Mouse (Mus musculus) heart, postnatal 0 days (tissue): ENCODE results near the gene 1700016C15Rik. TPM values are rescaled to one million over a fixed set of nuclear protein-coding genes. Genes with fewer than 3 reads are reported as not detected.

ENCODE experiments used
- ATAC-seq: fragments of 200-750 bp; cut with Nextera tagmentation; 2 replicates; pipeline ENCODE4 v1.8.0; 2017; ENCODE audit warnings: low read depth, moderate number of reproducible peaks, moderate library complexity; ENCODE audit not compliant: insufficient read depth
- DNase-seq: peaks from one replicate; pipeline ENCODE4 v3.0.0-alpha.2; 2016; ENCODE audit warnings: low spot score
- H3K27ac ChIP-seq: fragments of 300-500 bp; sonication (generic); 2 replicates; pipeline ENCODE4 v1.5.1; 2014; ENCODE audit warnings: low read depth, mild to moderate bottlenecking
- H3K27me3 ChIP-seq: fragments of 300-500 bp; sonication (generic); 2 replicates; pipeline ENCODE4 v1.6.1; 2014; ENCODE audit warnings: low read length, mixed read lengths; ENCODE audit not compliant: control insufficient read depth, insufficient read depth
- H3K36me3 ChIP-seq: fragments of 300-500 bp; sonication (generic); replicated peaks from 2 replicates; pipeline ENCODE4 v1.6.1; 2014; ENCODE audit warnings: low read length, mixed read lengths; ENCODE audit not compliant: control insufficient read depth, insufficient read depth
- H3K4me1 ChIP-seq: fragments of 300-500 bp; sonication (generic); 2 replicates; pipeline ENCODE4 v1.6.1; 2014; ENCODE audit warnings: antibody characterized with exemption; ENCODE audit not compliant: control insufficient read depth, insufficient read depth
- H3K4me2 ChIP-seq: fragments of 300-500 bp; sonication (generic); 2 replicates; pipeline ENCODE4 v1.6.1; 2014; ENCODE audit warnings: low read depth, mild to moderate bottlenecking, low read length, moderate library complexity
- H3K4me3 ChIP-seq: fragments of 300-500 bp; sonication (generic); 2 replicates; pipeline ENCODE4 v1.5.1; 2014; ENCODE audit warnings: low read depth, low read length
- H3K9ac ChIP-seq: fragments of 300-500 bp; sonication (generic); replicated peaks from 2 replicates; pipeline ENCODE4 v1.6.1; 2014; ENCODE audit warnings: low read depth, low read length, mixed read lengths
- H3K9me3 ChIP-seq: fragments of 300-500 bp; sonication (generic); replicated peaks from 2 replicates; pipeline ENCODE4 v1.6.1; 2016; ENCODE audit warnings: low read length; ENCODE audit not compliant: control insufficient read depth
- CTCF ChIP-seq: IDR thresholded peaks from 2 replicates; pipeline ENCODE4 v1.5.1; 2016; ENCODE audit warnings: antibody characterized with exemption, control low read depth, low read depth
- EP300 ChIP-seq: IDR thresholded peaks from 2 replicates; pipeline ENCODE4 v1.6.1; 2016; ENCODE audit warnings: antibody characterized with exemption, low read depth
- WGBS: fragments of 180-500 bp; shearing (Covaris S2); extraction: QIAGEN DNeasy Blood & Tissue Kit; methylation state at CpG from one replicate; pipeline ENCODE4 v1.1.7; 2014; 5-methylcytosine and 5-hydroxymethylcytosine counted together
- polyA plus RNA-seq: library from polyadenylated mRNA; unstranded; fragments of >200 nt; fragmentation: Nextera tagmentation; extraction: Ambion mirVana; gene quantifications from 2 replicates; pipeline ENCODE4 v1.2.1, GENCODE M21; 2015
- total RNA-seq: library from RNA; depleted of rRNA; stranded (reverse); fragments of >200 nt; gene quantifications from 2 replicates; pipeline ENCODE4 v1.2.3, GENCODE M21; 2014; ENCODE audit warnings: low replicate concordance

The 1700016C15Rik gene
- total and polyA plus RNA-seq, 2 experiments from 2014 or later: not detected

DNA sequence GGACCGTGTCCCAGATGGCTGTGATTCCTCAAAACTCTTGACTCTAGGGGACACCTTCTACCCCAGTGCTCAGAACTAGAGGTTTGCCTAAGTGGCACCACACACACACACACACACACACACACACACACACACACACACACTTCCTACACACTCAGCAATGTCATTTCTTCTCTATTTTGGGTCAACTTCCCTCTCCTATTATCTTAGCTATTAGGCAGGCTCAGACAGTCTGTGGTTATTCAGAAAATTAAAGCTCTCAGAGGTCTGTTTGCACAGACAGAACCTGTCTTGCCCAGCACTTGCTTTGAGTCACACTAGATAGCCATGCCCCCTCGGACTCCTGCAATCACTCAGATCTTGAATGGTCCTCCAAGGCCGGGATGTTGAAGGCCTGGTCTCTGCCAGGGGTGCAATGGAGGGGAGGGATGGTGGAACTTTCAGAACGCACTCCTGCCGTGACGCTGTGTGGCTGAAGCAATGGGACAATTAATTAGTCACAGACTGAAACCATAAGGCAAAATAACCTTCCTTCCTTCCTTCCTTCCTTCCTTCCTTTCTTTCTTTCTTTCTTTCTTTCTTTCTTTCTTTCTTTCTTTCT lies 8.0 kb downstream of the 1700016C15Rik start:
- DNase-seq (no peak), ATAC-seq (no peak)
- Histone ChIP-seq H3K27ac (no peak overlapping the region), H3K4me1 (no peaks in the 10 kb centered on the region), H3K9me3 (no peaks in the 10 kb centered on the region), H3K9ac (no peak overlapping the region), H3K27me3 (no peaks in the 10 kb centered on the region), H3K4me3 (no peak overlapping the region), H3K4me2 (no peak overlapping the region), H3K36me3 (no peaks in the 10 kb centered on the region)
- TF ChIP-seq EP300 (no peak), CTCF (no peak)
- 48% methylated on average over 6 of the region's 6 CpGs for WGBS

GRCm38 (mm10) chr1:177740707-177741106 lies 11.1 kb downstream of the 1700016C15Rik start:
- no peak for DNase-seq
- H3K4me1 ChIP-seq: no peaks in the 10 kb centered on the region
- no peak overlapping the region for H3K27ac ChIP-seq
- no peak for TF ChIP-seq EP300
- no peak overlapping the region for H3K4me2 ChIP-seq
- ATAC-seq: no peak
- H3K9ac ChIP-seq: no peak overlapping the region
- H3K4me3 ChIP-seq: no peak overlapping the region
- H3K9me3 ChIP-seq: no peaks in the 10 kb centered on the region
- WGBS: 44% methylated on average over 1 of the region's 1 CpGs
- no peaks in the 10 kb centered on the region for H3K36me3 ChIP-seq
- no peaks in the 10 kb centered on the region for H3K27me3 ChIP-seq

- no peaks in the 10 kb centered on the region for H3K36me3 ChIP-seq
- H3K27ac ChIP-seq: no peak overlapping the region
- 69% methylated on average over 1 of the region's 1 CpGs for WGBS
- no peaks in the 10 kb centered on the region for H3K27me3 ChIP-seq
- TF ChIP-seq CTCF: no peak
- H3K4me1 ChIP-seq: no peaks in the 10 kb centered on the region
- no peak overlapping the region for H3K4me3 ChIP-seq
- no peak overlapping the region for H3K9ac ChIP-seq
- ATAC-seq: no peak
- no peaks in the 10 kb centered on the region for H3K9me3 ChIP-seq
- no peak overlapping the region for H3K4me2 ChIP-seq
- no peak for DNase-seq
Measured at GRCm38 (mm10) chr1:177742119-177742518, 12.5 kb downstream of the 1700016C15Rik start.

- Histone ChIP-seq H3K4me3 (no peak overlapping the region), H3K9ac (no peak overlapping the region), H3K36me3 (no peaks in the 10 kb centered on the region), H3K4me1 (no peaks in the 10 kb centered on the region), H3K27me3 (no peaks in the 10 kb centered on the region), H3K4me2 (no peak overlapping the region), H3K9me3 (peaks cover 10% of the 10 kb centered on the region), H3K27ac (no peak overlapping the region)
- WGBS: 81% methylated on average over 7 of the region's 7 CpGs
- DNase-seq (no peak), ATAC-seq (no peak)
- TF ChIP-seq CTCF (no peak), EP300 (no peak)
Measured at GRCm38 (mm10) chr1:177744521-177745325, 15.1 kb downstream of the 1700016C15Rik start.

GRCm38 (mm10) chr1:177747869-177748540 lies 18.4 kb downstream of the 1700016C15Rik start:
- ATAC-seq: no peak
- Histone ChIP-seq H3K4me2 (no peak overlapping the region), H3K27me3 (no peaks in the 10 kb centered on the region), H3K9me3 (peaks cover 29% of the 10 kb centered on the region), H3K9ac (no peak overlapping the region), H3K27ac (no peak overlapping the region), H3K4me3 (no peak overlapping the region), H3K36me3 (no peaks in the 10 kb centered on the region), H3K4me1 (no peaks in the 10 kb centered on the region)
- WGBS: 93% methylated on average over 6 of the region's 6 CpGs
- DNase-seq: no peak
- TF ChIP-seq EP300 (no peak), CTCF (no peak)
